Mouse (Mus musculus) MEL (cell line): ENCODE measurements at regions not wholly inside any gene's neighbourhood (a gene's known extent, or its start where the extent isn't known, plus 50 kb on each side); places are given as distances from the start of the nearest gene placed in this dataset.

Source experiments
- CHD1 ChIP-seq: IDR thresholded peaks from 2 replicates; pipeline ENCODE4 v1.6.1; 2012; ENCODE audit warnings: low read depth, mild to moderate bottlenecking, inconsistent platforms, low read length, improper control_type of control experiment
- GABPA ChIP-seq: IDR thresholded peaks from 2 replicates; pipeline ENCODE4 v1.6.1; 2012; ENCODE audit warnings: low read depth, mild to moderate bottlenecking, inconsistent platforms, low read length, improper control_type of control experiment, moderate library complexity
- JUND ChIP-seq: IDR thresholded peaks from 2 replicates; pipeline ENCODE4 v1.6.1; 2011; ENCODE audit warnings: low read depth, mild to moderate bottlenecking, improper control_type of control experiment, low read length
- POLR2A ChIP-seq, 2 experiments: IDR thresholded peaks; 2 replicates each; pipeline ENCODE4 v1.6.1; 2011 to 2012; ENCODE audit warnings: low read length in 2 of 2, mild to moderate bottlenecking in 2 of 2, control low read depth in 1 of 2, improper control_type of control experiment in 1 of 2, low read depth in 1 of 2, moderate library complexity in 1 of 2; ENCODE audit not compliant: control insufficient read depth in 1 of 2, insufficient read depth in 1 of 2, poor library complexity in 1 of 2
- POLR2AphosphoS2 ChIP-seq: IDR thresholded peaks from 2 replicates; pipeline ENCODE4 v1.6.1; 2011; ENCODE audit warnings: low read length, improper control_type of control experiment
- RCOR1 ChIP-seq: IDR thresholded peaks from 2 replicates; pipeline ENCODE4 v1.6.1; 2012; ENCODE audit warnings: low read depth, mild to moderate bottlenecking, inconsistent platforms, low read length, improper control_type of control experiment
- TAL1 ChIP-seq: IDR thresholded peaks from 2 replicates; pipeline ENCODE4 v1.6.1; 2012; ENCODE audit warnings: mild to moderate bottlenecking, inconsistent platforms, low read length, moderate library complexity, mixed read lengths

DNA sequence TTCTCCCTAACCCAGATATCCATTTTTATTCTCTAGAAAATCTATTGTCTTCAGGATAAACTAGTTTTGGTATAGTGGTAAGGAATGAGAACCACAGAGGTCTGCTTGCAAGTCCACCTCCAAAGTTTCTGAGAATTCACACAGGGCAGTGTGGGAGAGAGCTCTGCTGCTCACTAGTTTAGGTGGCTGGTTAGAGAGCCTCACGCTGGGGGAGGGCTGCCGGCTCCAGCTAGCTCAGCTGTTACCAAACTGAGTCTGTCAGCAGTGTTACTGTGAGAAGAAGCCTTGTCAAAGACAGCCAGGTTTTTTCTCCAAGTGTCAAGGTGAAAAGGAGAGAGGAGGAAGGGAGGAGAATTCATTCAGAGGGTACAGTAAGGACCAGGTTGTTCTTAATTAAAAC lies 147.8 kb upstream of the Eif4g2 start:
- TF ChIP-seq RCOR1: no peak
- TF ChIP-seq GABPA: no peak
- no peak for TF ChIP-seq CHD1
- TF ChIP-seq POLR2A (IDR thresholded peaks at IDR 0.05; ENCODE audit: control insufficient read depth in 1 of 2, insufficient read depth in 1 of 2, low read depth in 1 of 2, low read length in 2 of 2, poor library complexity in 1 of 2): no peak
- TF ChIP-seq JUND: no peak
- no peak for TF ChIP-seq TAL1
- TF ChIP-seq POLR2AphosphoS2: no peak
